Mouse (Mus musculus) liver, adult 2 months (tissue): ENCODE measurements around the gene Asgr2.

Experiments
- CTCF ChIP-seq: fragments of 200-500 bp; IDR thresholded peaks from 2 replicates; pipeline ENCODE4 v1.5.1; 2011; ENCODE audit warnings: low read depth, low read length, control low read depth
- POLR2A ChIP-seq: fragments of 200-500 bp; IDR thresholded peaks from 2 replicates; pipeline ENCODE4 v1.6.1; 2011; ENCODE audit warnings: low read length, control low read depth; ENCODE audit not compliant: insufficient read depth; ENCODE audit errors: extremely low read depth

GRCm38 (mm10) chr11:70049366-70049765, 43.1 kb upstream of the Asgr2 start:
- TF ChIP-seq CTCF (no peak), POLR2A (no peak)
